Mouse (Mus musculus) testis, postnatal 14 days (tissue): ENCODE measurements around the gene Trem2.
"Not testable (repeated sequence)": the region's sequence is repeated elsewhere in the genome, so short reads cannot be mapped to it uniquely, and the experiment has no call there.

Source experiments
- DNase-seq: peaks from one replicate; pipeline ENCODE4 v3.0.0; 2021; ENCODE audit warnings: low spot score

The Trem2 gene

DNA sequence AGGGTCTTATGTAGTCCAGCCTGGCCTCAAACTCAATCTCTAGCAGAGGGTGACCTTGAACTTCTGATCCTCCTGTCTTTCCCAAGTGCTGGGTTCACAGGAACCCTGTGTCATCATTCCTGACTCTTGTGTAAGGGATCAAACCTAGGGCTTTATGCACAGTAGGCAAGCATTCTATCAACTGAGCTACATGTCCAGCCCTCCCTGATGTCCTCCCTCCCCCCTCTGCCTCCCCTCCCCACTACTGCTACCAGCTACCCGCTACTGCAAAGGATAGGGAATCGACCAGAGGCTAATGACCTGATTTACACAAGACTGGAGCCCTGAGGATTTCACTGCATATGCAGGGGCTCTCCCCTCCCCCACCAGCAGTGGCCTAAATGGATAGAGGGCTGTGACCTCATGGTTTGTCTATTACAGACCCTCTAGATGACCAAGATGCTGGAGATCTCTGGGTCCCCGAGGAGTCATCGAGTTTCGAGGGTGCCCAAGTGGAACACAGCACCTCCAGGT, 4.5 kb downstream of the Trem2 start:
- no peak for DNase-seq

DNA sequence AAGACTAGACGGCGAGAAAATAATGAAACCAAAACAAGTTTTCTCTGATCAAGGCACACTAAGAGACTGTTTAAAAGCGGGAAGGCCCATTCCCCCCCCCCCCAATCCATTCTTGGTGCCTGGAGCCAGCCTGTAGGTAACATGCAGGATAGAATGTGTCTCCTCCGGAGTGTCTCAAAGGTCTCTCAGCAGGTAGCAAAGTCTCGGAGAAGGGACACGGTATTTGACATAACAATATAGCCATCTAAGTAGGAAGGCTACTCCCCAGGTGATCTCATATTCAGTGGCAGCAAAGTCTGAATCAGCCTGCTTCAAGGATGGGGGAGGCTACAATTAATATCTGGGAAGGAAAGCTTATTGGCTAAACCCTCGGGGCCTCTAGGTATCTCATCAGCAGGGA, 6.8 kb downstream of the Trem2 start:
- not testable (repeated sequence) for DNase-seq

DNA sequence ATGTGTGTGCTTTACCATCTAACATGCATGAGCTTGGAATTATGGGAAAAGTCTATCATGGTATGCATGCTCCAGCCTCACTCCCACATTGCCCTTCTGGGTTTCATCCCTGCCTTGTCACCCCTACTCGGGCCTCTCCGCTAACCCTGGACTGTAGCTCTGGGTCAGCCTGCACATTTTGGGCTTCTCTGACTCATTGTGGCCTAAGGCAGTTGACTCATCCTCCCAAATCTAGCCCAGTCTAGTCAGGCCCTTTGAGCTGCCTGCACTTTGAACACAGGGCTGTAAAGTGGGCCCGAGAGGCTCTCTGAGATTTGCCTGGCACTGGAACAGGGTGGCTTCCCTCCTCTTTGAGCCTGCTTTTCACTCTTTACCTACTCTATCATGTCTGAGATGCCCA, 9.6 kb downstream of the Trem2 start:
- DNase-seq, result no peak

DNA sequence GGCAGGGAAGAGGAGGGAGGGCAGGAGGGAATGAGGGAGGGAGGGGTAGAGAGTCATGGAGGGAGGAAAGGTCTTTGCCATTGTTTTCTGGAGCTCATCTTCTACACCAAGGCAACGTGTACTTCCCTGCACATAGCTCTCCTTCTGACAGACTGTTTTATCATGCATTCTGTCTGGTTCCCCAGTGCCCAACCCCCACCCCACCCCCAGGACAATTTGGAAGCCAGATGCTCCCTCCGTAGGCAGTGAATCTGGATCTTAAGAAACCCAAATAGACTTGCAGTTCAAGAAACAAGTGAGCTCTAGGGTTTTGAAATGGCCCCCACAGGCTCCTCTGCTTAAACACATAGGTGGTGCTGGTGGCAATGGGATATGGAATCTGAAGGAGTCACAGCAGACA, 11.7 kb downstream of the Trem2 start:
- DNase-seq, result no peak

- DNase-seq, result no peak
These were observed 13.4 kb downstream of the Trem2 start, which contains the start of gene Treml1 for GRCm38 (mm10) chr17:48359616-48360015. TSS of gene Treml1 (plus strand) at chr17:48359916.

- no peak for DNase-seq
These were observed 14.3 kb downstream of the Trem2 start for GRCm38 (mm10) chr17:48360462-48360861.

GRCm38 (mm10) chr17:48362346-48362745, 16.1 kb downstream of the Trem2 start:
- no peak for DNase-seq

DNA sequence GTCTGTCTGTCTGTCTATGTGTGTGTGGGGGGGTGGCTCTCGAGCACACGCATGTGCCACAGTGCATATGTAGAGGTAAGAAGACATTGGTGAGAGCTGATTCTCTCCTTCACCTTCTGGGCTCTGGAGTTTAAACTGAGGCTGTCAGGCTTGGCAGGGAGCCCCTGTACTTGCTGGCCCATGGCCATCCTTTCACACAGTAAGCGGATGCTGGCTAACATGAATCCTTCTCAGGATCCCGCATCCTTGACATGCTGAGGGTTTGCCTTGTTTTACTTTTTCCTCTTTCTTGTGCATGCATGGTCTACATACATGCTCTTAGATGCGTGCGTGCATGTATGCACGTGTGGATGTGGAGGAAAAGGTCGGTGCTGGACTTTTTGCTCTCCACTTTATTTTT, 16.8 kb downstream of the Trem2 start:
- DNase-seq, result no peak

DNA sequence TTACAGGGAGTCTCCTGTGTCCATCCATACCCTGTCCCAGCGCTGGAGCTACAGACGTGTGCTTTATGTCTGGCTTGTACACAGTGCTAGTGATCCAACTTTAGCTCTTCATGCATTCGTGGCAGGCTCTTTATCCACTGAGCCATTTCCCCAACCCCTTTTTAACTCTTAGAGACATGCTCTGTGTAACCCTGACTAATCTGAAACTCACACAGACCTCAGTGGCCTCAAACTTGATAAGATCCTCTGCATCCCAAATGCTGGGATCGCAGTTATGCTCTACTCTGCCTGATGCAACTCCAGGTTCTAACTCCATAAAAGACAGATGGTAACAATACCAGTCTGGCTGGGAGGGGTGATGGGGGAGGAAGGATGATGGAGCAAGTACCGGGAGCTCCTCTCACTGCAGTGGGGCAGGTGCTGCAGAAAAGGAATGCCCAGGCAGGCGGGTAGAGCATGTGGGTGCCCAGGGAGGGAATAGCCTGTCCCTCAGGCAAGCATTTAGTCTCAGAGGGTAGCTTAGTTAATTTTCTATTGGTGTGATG, 17.3 kb downstream of the Trem2 start:
- no peak for DNase-seq

DNA sequence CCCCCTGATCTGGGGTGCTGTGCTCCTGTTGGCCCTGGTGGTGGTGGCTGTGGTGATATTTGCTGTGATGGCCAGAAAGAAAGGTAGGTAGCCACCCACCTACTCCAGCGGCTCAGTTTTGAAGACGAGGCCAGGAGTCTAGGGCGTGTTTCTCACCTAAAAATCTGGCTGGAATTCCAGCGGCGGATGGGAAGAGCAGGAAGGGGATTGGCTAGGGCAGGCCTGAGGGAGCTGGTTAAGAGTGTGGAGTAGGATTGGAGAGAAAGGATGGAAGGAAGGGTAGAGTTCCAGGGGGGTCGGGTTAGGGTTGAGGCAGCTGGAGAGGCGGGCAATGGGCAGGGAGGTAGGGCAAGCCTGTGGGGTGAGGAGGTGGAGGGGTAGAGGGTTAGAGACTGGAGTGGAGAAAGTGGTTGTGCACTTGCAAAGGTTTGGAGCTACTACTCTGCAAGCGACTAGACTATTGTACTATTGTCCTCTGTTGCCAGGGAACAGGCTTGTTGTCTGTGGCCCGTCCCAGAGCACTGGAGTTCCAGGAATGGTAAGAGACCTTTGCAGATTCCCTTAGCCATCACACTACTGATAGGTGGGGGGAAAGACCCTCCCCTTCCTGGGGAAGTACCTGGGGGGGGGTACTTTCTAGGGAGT, 19.4 kb downstream of the Trem2 start:
- DNase-seq, result no peak

- no peak for DNase-seq
These were observed 20.6 kb downstream of the Trem2 start for GRCm38 (mm10) chr17:48366806-48367205.

GRCm38 (mm10) chr17:48371621-48372020, 25.4 kb downstream of the Trem2 start:
- no peak for DNase-seq

- DNase-seq, result no peak
These were observed 26.8 kb downstream of the Trem2 start for GRCm38 (mm10) chr17:48372987-48373386.

GRCm38 (mm10) chr17:48376102-48376501, 29.9 kb downstream of the Trem2 start:
- DNase-seq, result no peak

DNA sequence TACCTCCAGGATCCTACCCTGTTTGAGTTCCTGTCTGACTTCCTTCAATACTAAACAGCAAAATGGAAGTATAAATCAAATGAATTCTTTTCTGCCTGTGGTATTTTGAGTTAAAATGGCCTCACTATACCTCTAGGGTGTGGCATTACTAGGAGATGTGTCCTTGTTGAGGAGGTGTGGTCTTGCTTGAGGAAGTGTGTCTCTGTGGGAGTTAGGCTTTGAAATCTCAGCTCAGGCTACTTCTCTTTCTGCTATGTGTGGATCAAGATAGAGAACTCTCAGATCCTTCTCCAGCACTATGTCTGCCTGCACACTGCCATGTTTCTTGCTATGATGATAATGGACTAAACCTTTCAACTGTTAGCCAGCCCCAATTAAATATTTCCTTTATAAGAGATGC, 32.8 kb downstream of the Trem2 start:
- DNase-seq, result no peak

DNA sequence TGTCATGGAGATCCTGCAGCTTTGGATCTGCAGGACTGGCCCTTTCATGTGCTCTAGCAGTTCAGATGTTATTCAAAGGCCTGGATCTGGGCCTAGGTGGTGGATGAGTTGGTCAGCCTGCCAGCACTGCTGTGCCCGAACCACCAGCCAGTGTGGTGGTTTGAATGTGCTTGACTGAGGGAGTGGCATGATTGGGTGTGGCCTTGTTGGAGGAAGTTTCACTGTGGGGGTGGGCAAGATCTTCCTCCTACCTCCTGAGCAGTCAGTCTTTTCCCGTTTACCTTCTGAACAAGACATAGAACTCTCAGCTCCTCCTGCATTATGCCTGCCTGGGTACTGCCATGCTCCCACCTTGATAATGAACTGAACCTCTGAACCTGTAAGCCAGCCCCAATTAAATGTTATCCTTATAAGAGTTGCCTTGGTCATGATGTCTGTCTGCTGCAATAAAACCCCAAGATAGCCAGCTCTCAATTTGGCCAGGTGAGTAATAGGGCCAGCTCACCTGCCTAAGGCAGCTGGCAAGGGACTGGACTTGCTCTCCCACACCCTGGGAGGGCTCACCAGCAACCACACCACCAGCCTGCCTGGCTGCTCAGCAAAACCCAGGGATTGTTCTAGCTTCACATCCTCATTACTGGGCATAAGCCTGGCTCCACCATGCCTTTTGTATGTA, 39.7 kb downstream of the Trem2 start:
- DNase-seq, result no peak

- DNase-seq, result no peak
These were observed 42.5 kb downstream of the Trem2 start for GRCm38 (mm10) chr17:48388666-48389065.

DNA sequence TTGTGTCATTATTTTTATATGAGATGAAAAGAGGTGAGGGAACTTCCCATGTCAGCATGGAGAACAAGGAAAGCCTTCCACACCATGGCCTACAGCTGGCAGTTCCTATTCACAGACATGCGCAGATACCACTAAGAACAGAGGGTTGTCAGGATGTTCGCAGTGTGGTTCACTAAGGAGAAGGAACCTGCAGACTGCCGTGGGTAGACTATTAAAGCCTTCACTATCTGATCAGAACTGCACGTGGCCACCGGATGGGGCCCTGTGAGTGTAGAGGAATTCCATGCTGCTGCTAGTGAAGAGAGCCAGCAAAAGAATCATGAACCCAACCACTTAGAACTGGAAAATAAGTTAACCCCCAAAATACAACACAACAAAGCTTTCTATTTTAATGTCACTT, 43.2 kb downstream of the Trem2 start:
- DNase-seq, result no peak

- DNase-seq, result no peak
These were observed 45.2 kb downstream of the Trem2 start for GRCm38 (mm10) chr17:48391446-48391845.

DNA sequence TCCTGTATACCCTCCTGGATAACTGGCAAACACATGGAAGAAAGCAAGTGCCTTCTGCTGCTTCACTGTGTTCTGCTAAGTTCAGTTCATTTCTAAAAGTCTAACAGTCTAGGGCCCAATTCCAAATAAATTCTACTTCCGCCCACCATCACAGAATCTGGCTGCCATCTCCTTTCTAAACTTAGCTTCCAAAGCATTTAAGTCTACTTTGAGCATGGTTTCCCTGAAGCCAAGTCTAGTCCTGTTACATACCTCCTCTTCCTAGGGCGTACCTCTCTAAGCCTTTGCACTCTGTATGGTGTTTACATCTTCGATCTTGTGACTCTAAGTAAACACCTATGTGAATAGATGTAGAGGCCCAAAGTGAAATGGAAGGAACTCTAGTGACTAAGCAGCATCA, 46.4 kb downstream of the Trem2 start:
- DNase-seq, result no peak

- DNase-seq, result no peak
These were observed 55.5 kb downstream of the Trem2 start for GRCm38 (mm10) chr17:48401710-48402109.

DNA sequence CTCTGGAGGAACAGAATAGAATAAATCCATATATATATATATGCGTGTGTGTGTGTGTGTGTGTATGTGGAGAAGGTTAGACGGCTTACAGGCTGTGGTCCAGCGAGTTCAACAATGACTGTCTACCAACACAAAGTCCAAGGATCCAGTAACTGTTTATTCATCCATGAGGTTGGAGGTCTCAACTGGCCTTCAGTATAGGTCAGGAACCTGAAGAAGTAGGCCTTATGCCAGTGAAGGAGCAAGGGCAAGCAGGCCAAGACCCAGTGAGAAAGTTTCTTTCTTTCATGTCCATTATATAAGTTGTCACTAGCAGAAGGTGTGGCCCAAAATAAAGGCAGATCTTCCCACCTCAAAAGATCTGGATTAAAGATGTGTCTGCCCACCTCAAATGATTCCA, 56.5 kb downstream of the Trem2 start:
- no peak for DNase-seq
